Mouse (Mus musculus) brain, embryonic 14.5 days (tissue): Measurements from ENCODE around the gene Asb18. TPM values are rescaled to one million over a fixed set of nuclear protein-coding genes. Genes with fewer than 3 reads are reported as not detected.
A peak's percentile ranks its signal among the peaks of the same experiment; 100 is the strongest.

Experiments
- DNase-seq: peaks from one replicate; pipeline ENCODE4 v3.0.0-alpha.2; 2011; ENCODE audit warnings: low read depth
- CTCF ChIP-seq: fragments of 200-500 bp; IDR thresholded peaks from 2 replicates; pipeline ENCODE4 v1.5.1; 2012; ENCODE audit warnings: inconsistent platforms, mild to moderate bottlenecking, moderate library complexity, borderline replicate concordance; ENCODE audit not compliant: insufficient read depth, insufficient read length; ENCODE audit errors: extremely low read depth
- POLR2A ChIP-seq: fragments of 200-500 bp; IDR thresholded peaks from 2 replicates; pipeline ENCODE4 v1.6.1; 2012; ENCODE audit warnings: mild to moderate bottlenecking, inconsistent platforms, borderline replicate concordance; ENCODE audit not compliant: poor library complexity, insufficient read depth, insufficient read length, severe bottlenecking; ENCODE audit errors: extremely low read depth
- polyA plus RNA-seq: library from polyadenylated mRNA; depleted of rRNA; stranded (reverse); fragments of >200 nt; gene quantifications from 2 replicates; pipeline ENCODE4 v1.2.3, GENCODE M21; 2012

Gene Asb18
- polyA plus RNA-seq, 1 experiment: 0.59 TPM

DNA sequence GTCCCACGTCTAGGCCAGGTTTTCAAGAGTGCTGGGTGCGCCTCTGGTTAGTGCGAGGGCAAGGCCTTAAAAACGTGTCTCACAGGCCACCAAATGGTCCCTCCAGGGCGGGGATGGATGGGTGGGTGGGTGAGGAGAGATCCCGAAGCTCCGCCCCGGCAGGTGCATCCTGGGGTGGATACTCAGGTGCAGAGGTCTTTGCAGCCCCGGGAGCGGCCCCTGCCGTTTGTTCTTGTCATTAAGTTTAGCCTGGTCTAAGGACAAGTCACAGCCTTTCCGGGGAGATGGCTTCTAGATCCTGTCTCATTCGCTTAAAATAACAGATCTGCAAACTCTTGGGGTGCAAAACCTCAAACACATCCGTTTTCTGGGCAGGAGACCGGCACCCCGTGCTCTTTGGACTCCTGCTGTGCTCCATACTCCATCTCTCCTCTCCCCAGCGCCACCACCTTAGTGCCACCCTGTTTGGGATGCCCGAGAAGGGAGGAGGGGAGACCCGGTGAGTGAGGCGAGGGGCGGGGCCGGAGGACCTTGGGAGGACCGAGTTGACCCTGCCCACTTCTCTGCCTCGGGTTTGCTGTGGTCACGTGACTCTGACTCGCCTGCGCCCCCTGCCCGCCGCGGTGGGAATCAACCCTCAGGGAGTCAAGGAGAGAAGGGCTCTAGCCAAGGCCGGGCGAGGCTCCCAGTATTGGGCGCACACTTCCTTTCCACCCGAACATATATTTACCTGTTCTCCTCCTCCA lies 74.3 kb downstream of the Asb18 start:
- DNase-seq: peak; percentile 76
- TF ChIP-seq CTCF (peak; percentile 76), POLR2A (no peak)

DNA sequence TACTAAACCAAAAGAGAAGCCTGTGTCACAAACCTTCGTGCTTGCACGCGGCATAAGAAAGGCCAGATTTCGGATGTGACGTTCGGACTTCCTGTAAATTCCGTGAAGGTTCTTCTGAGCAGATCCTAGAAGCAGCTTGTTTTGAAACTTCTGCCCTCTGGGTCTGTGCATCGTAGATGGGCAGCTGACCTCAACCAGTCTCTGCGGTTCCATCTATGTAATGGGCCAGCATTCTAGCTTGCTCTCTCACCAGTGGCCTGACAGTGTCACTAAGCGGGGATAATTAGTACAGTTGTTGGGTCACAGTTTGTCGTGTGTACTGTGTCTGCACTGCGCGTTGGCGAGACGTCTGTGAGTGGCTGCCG lies 74.9 kb downstream of the Asb18 start:
- no peak for DNase-seq
- TF ChIP-seq POLR2A (no peak), CTCF (no peak)

DNA sequence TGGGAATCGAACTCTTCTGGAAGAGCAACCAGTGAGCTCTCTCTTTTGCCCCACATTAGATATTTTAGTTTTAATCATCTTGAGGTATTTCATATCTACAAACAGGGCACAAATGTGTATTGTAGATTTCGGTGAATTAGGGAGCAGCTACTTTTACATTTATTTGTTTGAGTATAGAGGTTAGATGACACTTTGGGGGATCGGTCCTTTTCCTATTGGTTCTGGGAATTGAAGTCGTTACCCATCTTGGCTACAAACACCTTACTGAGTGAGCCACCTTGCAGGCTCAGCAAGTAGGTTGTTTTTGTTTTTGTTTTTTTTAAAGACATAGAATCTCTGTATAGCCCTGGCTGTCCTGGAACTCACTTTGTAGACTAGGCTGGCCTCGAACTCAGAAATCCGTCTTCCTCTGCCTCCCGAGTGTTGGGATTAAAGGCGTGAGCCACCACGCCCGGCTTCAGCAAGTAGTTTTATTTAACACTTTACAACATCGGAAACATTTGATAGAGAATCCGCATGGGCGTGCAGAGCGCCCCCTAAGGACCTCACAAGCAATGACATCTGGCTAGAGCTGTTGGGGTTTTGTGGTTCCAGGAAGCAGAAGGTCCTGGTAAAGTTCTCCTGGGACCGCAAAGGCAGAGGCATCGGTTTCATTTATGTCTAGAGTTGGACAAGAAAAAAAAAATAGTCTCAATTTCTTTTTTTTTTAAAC lies 75.4 kb downstream of the Asb18 start:
- no peak for DNase-seq

DNA sequence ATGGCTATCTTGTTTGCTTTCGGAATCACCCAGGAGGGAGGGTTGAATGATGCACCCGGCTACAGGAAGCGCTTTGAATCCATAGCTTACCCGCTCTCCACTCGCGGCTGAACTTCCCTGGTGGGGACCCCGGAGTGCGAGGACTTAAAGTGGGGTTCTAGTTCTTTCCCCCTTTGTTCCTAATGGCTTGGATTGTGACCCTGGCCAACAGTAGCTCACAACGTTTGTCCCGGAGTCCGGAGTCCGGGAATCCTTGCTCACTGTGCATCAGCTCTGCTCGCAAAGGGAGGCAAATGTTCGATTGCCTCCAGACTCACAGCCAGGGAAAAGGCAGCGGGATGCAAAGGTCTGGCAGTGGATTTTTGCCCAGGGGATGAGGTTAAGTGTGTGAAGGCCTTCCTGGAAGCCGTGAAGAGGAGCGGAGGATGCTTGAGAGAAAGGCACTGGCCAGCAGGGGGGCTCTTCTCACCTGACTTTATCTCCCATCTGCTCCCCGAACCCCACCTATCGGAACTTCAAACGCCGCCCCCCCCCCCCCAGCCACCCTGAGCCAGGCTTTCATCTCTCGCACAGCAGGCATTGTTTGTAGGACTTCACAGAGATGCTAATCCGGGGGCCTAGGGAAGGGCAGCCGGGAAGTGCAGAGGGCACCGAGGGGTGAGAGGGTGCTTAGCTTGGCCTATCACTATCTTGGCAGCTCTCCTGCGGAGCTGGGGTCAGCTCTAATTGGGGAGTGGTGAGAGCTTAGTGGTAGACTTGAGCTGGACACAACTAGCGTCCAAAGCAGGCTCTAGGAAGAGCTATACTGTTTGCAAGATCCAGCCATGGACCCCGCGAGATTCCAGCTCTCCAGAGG lies 78.7 kb downstream of the Asb18 start:
- no peak for DNase-seq
- no peak for TF ChIP-seq CTCF
- no peak for TF ChIP-seq POLR2A

More for the DNA sequence above, 75.4 kb downstream of the Asb18 start:
- TF ChIP-seq POLR2A (no peak), CTCF (peak; percentile 61; the same call in 1 of the 2 replicates)

- TF ChIP-seq POLR2A: no peak
- TF ChIP-seq CTCF: no peak
- peak; percentile 90 for DNase-seq
These were observed 79.9 kb downstream of the Asb18 start for GRCm38 (mm10) chr1:89934316-89935260.

GRCm38 (mm10) chr1:89933786-89934185 lies 80.7 kb downstream of the Asb18 start:
- TF ChIP-seq CTCF (no peak), POLR2A (no peak)
- DNase-seq: no peak

GRCm38 (mm10) chr1:89933028-89933427 lies 81.4 kb downstream of the Asb18 start:
- no peak for TF ChIP-seq POLR2A
- TF ChIP-seq CTCF: no peak
- no peak for DNase-seq

GRCm38 (mm10) chr1:89932616-89933015 lies 81.8 kb downstream of the Asb18 start:
- no peak for TF ChIP-seq POLR2A
- no peak for TF ChIP-seq CTCF
- peak; percentile 70 for DNase-seq

GRCm38 (mm10) chr1:89932021-89932423 lies 82.4 kb downstream of the Asb18 start:
- no peak for DNase-seq
- TF ChIP-seq POLR2A: no peak
- no peak for TF ChIP-seq CTCF

DNA sequence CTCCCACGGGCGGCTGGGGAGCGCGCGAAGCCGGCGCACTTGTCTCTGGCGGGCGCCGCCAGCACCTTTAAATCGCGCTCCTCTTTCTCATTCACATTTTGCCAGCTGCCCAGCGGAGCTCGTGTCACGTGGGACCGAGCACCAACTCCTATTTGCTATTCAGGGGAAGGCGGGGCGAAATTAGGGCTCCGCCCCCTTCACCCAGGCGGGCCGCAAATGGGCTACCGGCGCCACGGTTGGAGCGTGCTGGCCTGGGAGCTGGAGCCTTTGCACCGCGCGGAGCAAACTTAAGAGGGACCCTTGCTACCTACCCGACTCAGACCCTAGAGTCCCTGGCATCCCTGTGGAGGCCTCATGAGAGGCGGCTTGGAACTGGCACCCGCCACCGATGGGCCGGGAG lies 83.3 kb downstream of the Asb18 start, which contains the start of gene Gbx2:
TSS of gene Gbx2 (minus strand) at position 60 of the 400 bp plus-strand sequence.
- DNase-seq: peak; percentile 91
- TF ChIP-seq POLR2A (no peak), CTCF (no peak)

DNA sequence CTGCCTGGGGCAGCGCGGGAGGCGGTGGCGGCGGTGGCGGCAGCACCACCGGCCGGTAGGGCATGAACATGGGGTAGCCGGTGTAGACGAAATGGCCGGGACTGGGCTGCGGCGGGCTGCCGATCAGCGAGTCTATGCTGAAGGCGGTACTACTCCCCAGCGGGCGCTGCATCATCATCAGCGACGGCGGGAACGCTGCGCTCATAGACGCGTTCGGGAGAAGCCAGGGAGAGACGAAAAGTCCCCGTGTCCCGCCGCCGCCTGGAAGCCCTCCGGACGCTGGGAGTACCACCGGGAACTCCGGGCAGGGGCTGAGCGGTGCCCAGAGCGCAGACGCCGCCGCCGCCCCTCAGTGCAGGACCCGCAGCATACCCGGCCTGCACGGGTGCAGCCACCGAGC lies 83.9 kb downstream of the Asb18 start:
- no peak for TF ChIP-seq CTCF
- TF ChIP-seq POLR2A: no peak
- no peak for DNase-seq
